Mouse (Mus musculus): Measurements from ENCODE around the gene Apoa4.

Apoa4 gene

GRCm38 (mm10) chr9:46227064-46227614, 13.4 kb upstream of the Apoa4 start:
- DNase-seq (ENCODE audit: low read depth, low spot score), result no peak

DNA sequence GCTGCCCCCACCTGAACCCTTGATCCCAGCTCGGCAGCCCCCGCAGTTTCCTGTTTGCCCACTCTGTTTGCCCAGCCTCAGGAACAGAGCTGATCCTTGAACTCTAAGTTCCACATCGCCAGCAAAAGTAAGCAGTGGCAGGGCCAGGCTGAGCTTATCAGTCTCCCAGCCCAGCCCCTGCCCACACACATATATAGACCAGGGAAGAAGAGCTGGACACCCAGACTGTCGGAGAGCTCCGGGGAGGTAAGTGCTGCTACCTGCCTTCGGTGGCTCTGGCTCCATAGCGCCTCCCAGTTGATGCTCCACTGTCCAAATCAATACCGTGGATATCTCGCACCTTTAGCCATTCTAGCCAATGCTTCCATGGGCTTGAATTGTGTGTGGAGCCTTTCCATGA, 12.0 kb upstream of the Apoa4 start, which contains the start of gene Apoa1:
Apoa1 (plus strand) TSS at position 90 of the 400 bp plus-strand sequence.
- DNase-seq (ENCODE audit: low read depth, low spot score), result no peak

DNA sequence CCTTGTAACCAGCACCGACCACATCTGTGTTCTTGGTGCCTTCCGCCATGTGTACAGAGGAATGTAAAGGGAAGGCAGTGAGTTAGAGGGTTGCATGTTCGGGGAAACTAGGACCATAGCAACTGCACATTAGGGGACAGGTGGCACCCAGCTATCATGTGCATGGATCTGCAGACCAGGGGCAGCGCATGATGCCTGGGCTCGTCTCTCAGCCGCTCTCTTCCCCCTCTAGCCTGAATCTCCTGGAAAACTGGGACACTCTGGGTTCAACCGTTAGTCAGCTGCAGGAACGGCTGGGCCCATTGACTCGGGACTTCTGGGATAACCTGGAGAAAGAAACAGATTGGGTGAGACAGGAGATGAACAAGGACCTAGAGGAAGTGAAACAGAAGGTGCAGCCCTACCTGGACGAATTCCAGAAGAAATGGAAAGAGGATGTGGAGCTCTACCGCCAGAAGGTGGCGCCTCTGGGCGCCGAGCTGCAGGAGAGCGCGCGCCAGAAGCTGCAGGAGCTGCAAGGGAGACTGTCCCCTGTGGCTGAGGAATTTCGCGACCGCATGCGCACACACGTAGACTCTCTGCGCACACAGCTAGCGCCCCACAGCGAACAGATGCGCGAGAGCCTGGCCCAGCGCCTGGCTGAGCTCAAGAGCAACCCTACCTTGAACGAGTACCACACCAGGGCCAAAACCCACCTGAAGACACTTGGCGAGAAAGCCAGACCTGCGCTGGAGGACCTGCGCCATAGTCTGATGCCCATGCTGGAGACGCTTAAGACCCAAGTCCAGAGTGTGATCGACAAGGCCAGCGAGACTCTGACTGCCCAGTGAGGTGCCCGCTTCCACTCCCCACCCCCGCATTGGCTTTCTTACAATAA, 10.7 kb upstream of the Apoa4 start:
- DNase-seq (ENCODE audit: low read depth, low spot score), result peak; percentile 54

DNA sequence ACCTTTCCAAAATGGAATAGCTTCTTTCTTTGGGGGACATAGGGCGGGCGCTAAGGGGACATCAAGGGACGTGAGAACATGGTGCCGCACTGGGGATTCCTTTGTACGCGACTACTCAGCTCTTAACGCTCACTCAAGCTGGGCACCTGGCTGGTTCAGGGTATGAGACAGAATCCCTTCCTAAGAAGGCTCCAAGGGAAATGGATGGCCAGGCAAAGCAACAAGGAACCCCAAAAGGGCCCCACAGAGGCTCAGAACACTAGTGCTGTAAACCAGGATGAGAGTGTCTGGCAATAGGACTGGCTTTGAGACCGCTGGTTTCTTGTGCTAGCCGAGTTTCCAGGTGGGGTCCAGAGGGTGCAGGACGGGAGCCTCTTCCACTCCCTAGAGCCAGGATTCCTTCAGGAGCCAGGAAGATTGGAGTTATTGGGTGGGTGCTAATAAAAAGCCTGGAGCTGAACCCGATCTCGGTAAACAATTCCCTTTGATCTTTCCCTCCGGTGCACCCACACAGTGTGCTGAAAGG, 10.0 kb upstream of the Apoa4 start:
- no peak for DNase-seq (ENCODE audit: low read depth, low spot score)

- DNase-seq (ENCODE audit: low read depth, low spot score), result no peak
Measured at GRCm38 (mm10) chr9:46235196-46235595, 5.3 kb upstream of the Apoa4 start.

- no peak for DNase-seq (ENCODE audit: low read depth, low spot score)
Measured at GRCm38 (mm10) chr9:46235596-46235648, 5.1 kb upstream of the Apoa4 start, which contains the start of gene Apoc3. Apoc3 (minus strand) TSS chr9:46235636.

DNA sequence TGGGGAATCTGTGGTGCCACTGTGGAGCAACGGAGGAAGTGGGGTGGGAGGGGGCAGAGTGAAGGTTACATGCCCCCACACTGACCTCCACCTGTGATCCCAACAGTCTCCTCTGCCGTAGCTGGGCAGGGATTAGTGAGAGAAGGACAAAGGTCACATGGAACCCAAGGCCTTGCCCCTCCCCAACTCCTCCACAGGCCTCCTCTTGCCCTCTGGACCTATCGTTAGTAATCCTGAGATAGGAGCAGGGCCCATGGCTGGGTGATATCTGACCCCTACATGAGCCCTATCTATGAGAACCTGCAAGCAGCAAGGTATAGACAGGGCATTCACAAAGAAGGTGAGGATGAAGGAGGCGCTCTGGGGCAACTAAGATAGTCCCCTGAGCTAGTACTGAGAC, 4.8 kb upstream of the Apoa4 start:
- no peak for DNase-seq (ENCODE audit: low read depth, low spot score)

DNA sequence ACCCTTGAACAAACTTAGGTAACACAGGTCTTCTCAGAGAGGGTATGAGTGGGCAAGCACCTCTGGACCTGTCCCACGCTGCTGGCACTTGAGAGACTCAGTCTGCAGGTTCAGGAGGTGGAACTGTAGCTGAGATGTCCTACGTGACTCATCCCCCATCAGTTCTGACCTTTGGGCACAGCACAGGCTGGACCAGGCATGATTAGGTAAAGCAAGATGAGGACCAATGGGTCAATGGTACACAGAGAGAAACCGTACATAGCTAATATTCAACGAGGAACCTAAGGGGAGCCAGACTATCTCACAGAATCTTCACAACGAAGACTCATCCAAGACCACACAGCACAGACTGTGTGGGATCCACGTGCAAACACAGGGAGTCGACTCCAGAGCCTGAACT, 1.6 kb upstream of the Apoa4 start:
- DNase-seq (ENCODE audit: low read depth, low spot score), result no peak

DNA sequence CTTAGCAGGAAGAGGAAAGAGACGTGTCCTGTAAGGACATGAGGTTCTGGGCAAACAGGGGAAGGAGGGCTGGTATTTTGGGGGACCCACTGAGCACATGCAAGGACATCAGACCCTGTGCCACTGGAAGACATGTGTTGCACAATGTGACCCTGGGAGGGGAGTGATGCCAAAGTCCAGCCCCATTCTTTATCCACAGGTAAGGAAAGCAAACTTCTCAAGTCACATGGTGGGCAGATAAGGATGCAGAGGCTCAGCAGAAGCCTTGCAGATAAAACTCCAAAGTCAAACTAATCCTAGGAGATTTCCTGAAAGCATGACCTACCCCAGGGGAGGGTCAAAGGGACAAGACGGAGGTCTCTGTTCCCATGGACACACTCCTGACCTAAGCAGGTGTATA, 1.3 kb downstream of the Apoa4 start:
- DNase-seq (ENCODE audit: low read depth, low spot score), result no peak

DNA sequence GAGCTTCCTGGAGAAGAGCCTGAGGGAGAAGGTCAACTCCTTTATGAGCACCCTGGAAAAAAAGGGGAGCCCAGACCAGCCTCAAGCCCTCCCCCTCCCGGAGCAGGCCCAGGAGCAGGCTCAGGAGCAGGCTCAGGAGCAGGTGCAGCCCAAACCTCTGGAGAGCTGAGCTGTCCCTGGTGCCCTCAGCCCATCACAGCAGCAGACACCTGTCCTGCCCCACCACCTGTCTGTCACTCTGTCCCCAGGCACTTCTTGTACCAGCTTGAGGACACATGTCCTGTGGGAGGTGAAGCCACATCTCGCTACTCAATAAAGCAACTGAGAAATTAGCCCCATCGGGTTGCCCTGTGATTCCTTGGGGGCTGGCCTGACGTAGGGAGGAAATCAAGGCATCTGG, 2.6 kb downstream of the Apoa4 start:
- no peak for DNase-seq (ENCODE audit: low read depth, low spot score)

- no peak for DNase-seq (ENCODE audit: low read depth, low spot score)
Measured at GRCm38 (mm10) chr9:46243584-46243983, 3.1 kb downstream of the Apoa4 start.

- peak; percentile 34 for DNase-seq (ENCODE audit: low read depth, low spot score)
Measured at GRCm38 (mm10) chr9:46246752-46247324, 6.3 kb downstream of the Apoa4 start.

GRCm38 (mm10) chr9:46256177-46256576, 15.7 kb downstream of the Apoa4 start:
- no peak for DNase-seq (ENCODE audit: low read depth, low spot score)

GRCm38 (mm10) chr9:46256658-46257385, 16.3 kb downstream of the Apoa4 start:
- DNase-seq (ENCODE audit: low read depth, low spot score), result no peak

DNA sequence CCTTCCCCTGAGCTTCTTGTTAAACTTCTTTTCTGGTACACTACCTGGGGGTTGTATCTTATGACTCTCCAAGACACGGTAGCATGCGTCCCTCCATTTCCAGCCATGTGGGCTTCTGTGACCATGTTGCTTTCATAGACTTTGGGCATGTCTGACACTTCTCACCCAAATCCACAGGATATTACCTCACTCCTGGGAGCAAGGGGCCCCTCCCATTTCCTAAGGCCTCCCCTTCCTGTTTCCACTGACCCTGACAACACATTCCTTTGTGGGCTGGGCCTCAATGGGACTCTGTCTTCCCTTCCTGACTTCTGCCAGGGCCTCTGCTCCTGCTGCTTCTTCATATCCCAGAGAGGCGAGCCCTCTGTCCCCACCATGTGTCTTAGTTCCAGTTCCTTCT, 17.1 kb downstream of the Apoa4 start:
- DNase-seq (ENCODE audit: low read depth, low spot score), result no peak

GRCm38 (mm10) chr9:46259111-46259510, 18.6 kb downstream of the Apoa4 start:
- DNase-seq (ENCODE audit: low read depth, low spot score), result no peak

DNA sequence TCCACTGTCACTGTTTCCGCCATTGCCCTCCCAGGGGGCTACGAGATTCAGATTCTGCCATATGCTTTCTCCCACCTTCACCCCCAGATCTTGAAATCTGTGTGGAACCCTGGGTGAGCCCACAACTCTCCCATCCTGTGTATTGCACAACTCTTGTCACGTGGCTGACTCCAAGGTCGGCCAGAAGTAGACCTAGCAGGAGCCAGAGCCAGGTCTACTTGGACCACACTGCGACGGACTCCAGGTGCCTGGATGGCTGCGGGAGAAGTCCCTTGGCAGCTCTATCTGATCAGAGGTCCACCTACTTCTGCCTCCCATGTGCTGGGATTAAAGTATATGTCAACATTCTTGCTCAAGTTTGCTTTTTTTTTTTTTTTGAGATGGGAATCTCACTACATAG, 20.6 kb downstream of the Apoa4 start:
- no peak for DNase-seq (ENCODE audit: low read depth, low spot score)

DNA sequence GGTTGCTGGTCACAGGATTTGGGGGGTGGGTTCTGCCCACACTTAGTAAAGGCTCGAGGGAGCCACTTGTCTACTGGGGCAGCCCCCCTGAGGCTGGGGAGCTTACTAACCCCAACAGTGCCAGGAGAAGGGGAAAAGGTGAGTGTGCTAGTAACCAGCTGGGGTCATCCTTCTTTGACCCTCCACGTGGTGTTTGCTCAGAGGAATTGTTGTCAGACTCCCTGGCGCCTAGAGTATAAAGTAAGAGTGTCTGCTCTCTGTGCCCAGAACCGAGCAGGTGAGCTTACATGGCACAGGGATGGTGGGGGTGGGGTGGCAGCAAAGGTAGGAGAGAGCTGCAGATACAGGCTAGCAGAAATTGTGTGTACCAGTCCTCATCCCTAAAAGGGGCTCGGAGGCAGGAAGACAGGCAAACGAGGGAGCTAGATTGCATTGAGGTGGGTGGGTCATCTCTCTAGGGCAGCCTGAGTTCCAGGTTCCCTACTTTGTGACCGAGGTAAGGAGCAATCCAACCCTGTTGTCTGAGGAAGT, 27.9 kb downstream of the Apoa4 start, which contains the start of gene Apoa5:
Apoa5 (plus strand) TSS at position 291 of the 531 bp plus-strand sequence.
- DNase-seq (ENCODE audit: low read depth, low spot score), result no peak

DNA sequence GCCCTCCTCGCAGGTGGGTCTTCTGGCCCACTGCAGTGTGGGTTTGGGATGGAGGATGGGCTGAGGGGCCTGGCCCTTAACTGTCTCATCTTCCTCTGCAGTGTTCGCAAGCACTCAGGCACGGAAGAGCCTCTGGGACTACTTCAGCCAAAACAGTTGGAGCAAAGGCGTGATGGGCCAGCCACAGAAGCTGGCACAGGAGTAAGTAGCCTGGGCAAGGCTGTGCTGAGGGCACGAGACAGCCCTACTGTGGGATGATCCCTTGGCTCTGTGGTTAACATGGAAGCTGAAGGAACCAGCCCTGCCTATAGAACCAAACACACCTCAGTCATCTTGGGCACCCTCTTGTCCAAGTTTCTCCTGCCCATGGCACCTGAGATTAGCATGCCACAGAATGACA, 28.6 kb downstream of the Apoa4 start:
- no peak for DNase-seq (ENCODE audit: low read depth, low spot score)

DNA sequence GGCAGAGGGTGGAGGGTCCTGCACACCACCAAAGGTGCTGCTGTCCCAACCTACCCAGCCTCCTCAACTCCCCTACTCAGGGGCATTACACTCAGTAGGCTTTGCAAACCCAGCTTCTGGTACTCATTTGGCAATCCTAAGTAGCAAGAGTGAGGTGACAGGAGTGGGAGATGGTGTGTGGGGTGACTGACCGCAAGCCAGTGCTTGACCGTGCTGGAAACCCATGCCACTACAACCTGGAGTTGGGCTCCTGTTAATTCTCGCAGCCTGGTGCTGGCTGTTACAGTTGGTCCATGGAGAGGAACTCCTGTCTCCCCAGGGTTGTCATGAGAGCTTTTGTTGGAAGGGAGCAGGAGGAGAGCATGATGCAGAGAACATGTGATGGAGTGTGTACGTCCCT, 30.3 kb downstream of the Apoa4 start:
- no peak for DNase-seq (ENCODE audit: low read depth, low spot score)

DNA sequence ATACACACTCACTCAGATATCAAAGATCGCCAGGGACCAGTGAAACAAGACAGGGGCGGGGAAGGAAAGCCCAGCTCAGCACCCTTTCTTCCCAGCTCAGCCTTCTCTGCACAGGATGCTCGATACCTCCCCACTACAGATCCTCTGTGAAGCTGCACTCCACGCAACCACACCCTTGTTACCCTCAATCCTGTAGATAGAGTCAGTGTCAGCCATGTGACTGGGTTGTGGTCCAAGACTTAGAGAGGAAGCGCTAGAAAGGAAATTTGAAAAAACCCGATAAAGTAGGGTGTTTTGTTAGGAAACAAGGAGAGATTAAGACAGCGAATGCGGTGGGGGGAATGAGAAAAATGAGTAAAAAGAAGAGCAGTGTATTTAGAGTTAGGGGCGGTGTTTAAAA, 31.6 kb downstream of the Apoa4 start:
- DNase-seq (ENCODE audit: low read depth, low spot score), result no peak
